Mouse (Mus musculus): ENCODE data around the gene Irf8. TPM values are rescaled to one million over a fixed set of nuclear protein-coding genes. Genes with fewer than 3 reads are reported as not detected.
A peak's percentile ranks its signal among the peaks of the same experiment; 100 is the strongest.

Irf8 gene
- polyA plus RNA-seq, 1 experiment from 2014 or later = 8.5 TPM

DNA sequence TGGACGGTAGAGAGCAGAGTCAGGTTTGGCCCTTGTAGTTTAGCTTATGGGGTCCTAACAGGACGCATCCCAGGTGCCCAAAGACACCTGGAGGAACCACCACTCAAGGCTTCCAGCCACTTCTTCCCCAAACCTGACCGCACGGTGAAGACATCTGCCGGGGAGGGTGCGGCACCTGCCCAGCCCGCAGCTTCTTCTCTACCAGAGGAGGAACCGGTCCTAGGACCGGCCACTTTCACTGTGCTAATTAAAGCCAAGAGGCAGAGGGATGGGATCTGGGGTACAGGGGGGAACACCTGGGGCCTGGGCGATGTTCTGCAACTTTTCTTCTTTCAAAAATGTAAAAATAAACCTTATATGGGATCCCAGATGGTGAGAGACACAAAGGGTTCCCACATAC lies 41.0 kb downstream of the Irf8 start:
- Histone ChIP-seq H3K4me2 (no peak overlapping the region), H3K27ac (ENCODE audit: low read depth) (no peak overlapping the region), H3K36me3 (ENCODE audit: insufficient read depth) (no peaks in the 10 kb centered on the region), H3K4me1 (ENCODE audit: insufficient read depth) (no peaks in the 10 kb centered on the region), H3K9ac (no peak overlapping the region), H3K9me3 (ENCODE audit: low read depth, low read length) (no peaks in the 10 kb centered on the region), H3K27me3 (ENCODE audit: insufficient read depth, low read length) (peaks cover 7% of the 10 kb centered on the region; the same call in 1 of the 2 replicates), H3K4me3 (ENCODE audit: low read depth, low read length) (no peak overlapping the region)
- 86% methylated on average over 10 of the region's 10 CpGs for WGBS
- no peak for ATAC-seq (ENCODE audit: insufficient read depth)
- TF ChIP-seq CTCF (IDR thresholded peaks at IDR 0.05; ENCODE audit: low read depth) = no peak
- DNase-seq = no peak

DNA sequence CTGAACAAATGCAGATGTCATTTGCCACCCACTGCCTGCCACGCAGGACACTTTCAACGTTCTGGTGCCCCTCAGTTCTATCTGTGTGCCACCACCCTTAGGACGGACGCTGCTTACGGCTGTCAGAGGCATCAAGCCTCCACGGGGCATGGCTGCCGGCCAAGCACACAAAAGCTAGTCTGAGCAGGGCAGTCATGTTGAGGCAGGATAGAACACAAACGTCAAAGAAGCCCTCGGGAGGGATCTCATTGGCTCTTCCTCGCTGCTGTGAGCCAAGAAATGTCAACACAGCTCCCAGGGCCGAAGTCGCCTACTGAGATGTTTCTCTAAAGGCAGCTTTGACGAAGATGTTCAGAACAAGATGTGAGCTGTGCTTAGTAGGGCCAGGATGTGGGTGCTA lies 41.6 kb downstream of the Irf8 start:
- Histone ChIP-seq H3K4me1 (ENCODE audit: insufficient read depth) (no peaks in the 10 kb centered on the region), H3K9ac (no peak overlapping the region), H3K27me3 (ENCODE audit: insufficient read depth, low read length) (peaks cover 7% of the 10 kb centered on the region; the same call in 1 of the 2 replicates), H3K9me3 (ENCODE audit: low read depth, low read length) (no peaks in the 10 kb centered on the region), H3K4me3 (ENCODE audit: low read depth, low read length) (no peak overlapping the region), H3K27ac (ENCODE audit: low read depth) (no peak overlapping the region), H3K4me2 (no peak overlapping the region), H3K36me3 (ENCODE audit: insufficient read depth) (no peaks in the 10 kb centered on the region)
- ATAC-seq (ENCODE audit: insufficient read depth) (no peak), DNase-seq (peak; percentile 45)
- 33% methylated on average over 13 of the region's 13 CpGs for WGBS
- TF ChIP-seq CTCF (IDR thresholded peaks at IDR 0.05; ENCODE audit: low read depth) = no peak

GRCm38 (mm10) chr8:120779106-120779505 lies 42.9 kb downstream of the Irf8 start:
- ATAC-seq (ENCODE audit: insufficient read depth) (no peak), DNase-seq (no peak)
- Histone ChIP-seq H3K4me3 (ENCODE audit: low read depth, low read length) (no peak overlapping the region), H3K27me3 (ENCODE audit: insufficient read depth, low read length) (peaks cover 7% of the 10 kb centered on the region; the same call in 1 of the 2 replicates), H3K27ac (ENCODE audit: low read depth) (no peak overlapping the region), H3K36me3 (ENCODE audit: insufficient read depth) (no peaks in the 10 kb centered on the region), H3K9ac (no peak overlapping the region), H3K9me3 (ENCODE audit: low read depth, low read length) (no peaks in the 10 kb centered on the region), H3K4me2 (no peak overlapping the region), H3K4me1 (ENCODE audit: insufficient read depth) (no peaks in the 10 kb centered on the region)
- WGBS = 94% methylated on average over 7 of the region's 7 CpGs
- TF ChIP-seq CTCF (IDR thresholded peaks at IDR 0.05; ENCODE audit: low read depth) = no peak

- Histone ChIP-seq H3K9ac (no peak overlapping the region), H3K27ac (ENCODE audit: low read depth) (no peak overlapping the region), H3K9me3 (ENCODE audit: low read depth, low read length) (no peaks in the 10 kb centered on the region), H3K4me1 (ENCODE audit: insufficient read depth) (no peaks in the 10 kb centered on the region), H3K4me3 (ENCODE audit: low read depth, low read length) (no peak overlapping the region), H3K27me3 (ENCODE audit: insufficient read depth, low read length) (no peaks in the 10 kb centered on the region), H3K4me2 (no peak overlapping the region), H3K36me3 (ENCODE audit: insufficient read depth) (no peaks in the 10 kb centered on the region)
- no peak for TF ChIP-seq CTCF (IDR thresholded peaks at IDR 0.05; ENCODE audit: low read depth)
- ATAC-seq (ENCODE audit: insufficient read depth) (no peak), DNase-seq (no peak)
- 74% methylated on average over 4 of the region's 4 CpGs for WGBS
These were observed 47.6 kb downstream of the Irf8 start for GRCm38 (mm10) chr8:120783781-120784180.

DNA sequence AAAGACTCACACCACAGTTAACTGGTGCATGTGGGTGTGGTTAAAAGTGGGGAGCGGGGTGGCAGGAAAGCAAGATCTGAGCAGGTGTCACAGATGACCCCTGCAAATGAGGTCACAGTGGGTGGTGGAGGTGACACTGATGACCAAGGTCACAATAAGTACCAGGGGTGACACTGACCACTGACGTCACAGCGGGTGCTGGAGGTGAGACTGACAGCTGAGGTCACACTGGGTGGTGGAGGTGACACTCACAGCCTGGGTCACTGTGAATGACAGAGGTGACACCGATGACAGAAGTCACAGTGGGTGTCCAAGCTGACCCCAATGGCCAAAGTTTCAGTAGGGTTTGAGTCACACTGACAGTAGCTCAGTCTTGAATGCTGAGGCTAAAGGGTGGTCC lies 50.6 kb downstream of the Irf8 start:
- no peaks in the 10 kb centered on the region for H3K36me3 ChIP-seq (ENCODE audit: insufficient read depth)
- no peak for TF ChIP-seq CTCF (IDR thresholded peaks at IDR 0.05; ENCODE audit: low read depth)
- no peak for ATAC-seq (ENCODE audit: insufficient read depth)
- no peaks in the 10 kb centered on the region for H3K4me1 ChIP-seq (ENCODE audit: insufficient read depth)
- no peak for DNase-seq
- no peak overlapping the region for H3K9ac ChIP-seq
- H3K27ac ChIP-seq (ENCODE audit: low read depth) = no peak overlapping the region
- WGBS = 50% methylated on average over 4 of the region's 4 CpGs
- H3K9me3 ChIP-seq (ENCODE audit: low read depth, low read length) = no peaks in the 10 kb centered on the region
- H3K4me2 ChIP-seq = no peak overlapping the region
- no peaks in the 10 kb centered on the region for H3K27me3 ChIP-seq (ENCODE audit: insufficient read depth, low read length)
- no peak overlapping the region for H3K4me3 ChIP-seq (ENCODE audit: low read depth, low read length)

DNA sequence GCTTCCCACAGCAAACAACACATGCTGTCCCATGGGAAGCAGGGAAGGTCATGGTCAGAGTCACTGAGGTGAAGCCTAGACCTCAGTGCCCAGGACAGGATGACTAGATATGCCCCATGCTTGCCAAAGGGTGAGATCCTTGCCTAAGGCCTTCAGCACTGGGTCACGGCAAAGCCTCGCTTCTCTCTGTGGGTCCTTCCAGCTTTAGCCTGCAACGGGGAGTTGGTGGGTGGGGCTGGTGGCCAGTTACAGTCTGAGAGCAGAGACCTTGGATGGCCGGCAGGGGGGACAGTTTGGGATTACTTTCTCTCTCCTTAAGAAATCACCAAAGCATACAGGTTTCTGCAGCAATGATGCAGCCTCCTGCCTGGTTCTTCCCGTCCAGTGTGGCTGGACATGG lies 51.5 kb downstream of the Irf8 start:
- no peaks in the 10 kb centered on the region for H3K4me1 ChIP-seq (ENCODE audit: insufficient read depth)
- H3K36me3 ChIP-seq (ENCODE audit: insufficient read depth) = no peaks in the 10 kb centered on the region
- no peak overlapping the region for H3K4me2 ChIP-seq
- WGBS = 40% methylated on average over 5 of the region's 5 CpGs
- no peak overlapping the region for H3K4me3 ChIP-seq (ENCODE audit: low read depth, low read length)
- DNase-seq (no peak), ATAC-seq (ENCODE audit: insufficient read depth) (no peak)
- H3K27ac ChIP-seq (ENCODE audit: low read depth) = no peak overlapping the region
- no peak for TF ChIP-seq CTCF (IDR thresholded peaks at IDR 0.05; ENCODE audit: low read depth)
- H3K27me3 ChIP-seq (ENCODE audit: insufficient read depth, low read length) = no peaks in the 10 kb centered on the region
- H3K9ac ChIP-seq = no peak overlapping the region
- no peaks in the 10 kb centered on the region for H3K9me3 ChIP-seq (ENCODE audit: low read depth, low read length)

GRCm38 (mm10) chr8:120792710-120793109 lies 56.6 kb downstream of the Irf8 start:
- Histone ChIP-seq H3K4me2 (no peak overlapping the region), H3K27me3 (ENCODE audit: insufficient read depth, low read length) (no peaks in the 10 kb centered on the region), H3K4me3 (ENCODE audit: low read depth, low read length) (no peak overlapping the region), H3K9ac (no peak overlapping the region), H3K4me1 (ENCODE audit: insufficient read depth) (no peaks in the 10 kb centered on the region), H3K27ac (ENCODE audit: low read depth) (no peak overlapping the region), H3K9me3 (ENCODE audit: low read depth, low read length) (no peaks in the 10 kb centered on the region), H3K36me3 (ENCODE audit: insufficient read depth) (no peaks in the 10 kb centered on the region)
- no peak for TF ChIP-seq CTCF (IDR thresholded peaks at IDR 0.05; ENCODE audit: low read depth)
- no peak for ATAC-seq (ENCODE audit: insufficient read depth)
- DNase-seq = no peak
- 81% methylated on average over 15 of the region's 15 CpGs for WGBS

All from lung, embryonic 14.5 days (tissue).